Mouse (Mus musculus) colon, adult 2 months (tissue): ENCODE data around the gene Ppp4r4. TPM values are rescaled to one million over a fixed set of nuclear protein-coding genes. Genes with fewer than 3 reads are reported as not detected.

ENCODE experiments used
- polyA plus RNA-seq: library from polyadenylated mRNA; depleted of rRNA; stranded (reverse); fragments of >200 nt; gene quantifications from 2 replicates; pipeline ENCODE4 v1.2.3, GENCODE M21; 2012; rRNA removed

The Ppp4r4 gene
- polyA plus RNA-seq, result 0.09 and 0.19 TPM in 2 replicates

DNA sequence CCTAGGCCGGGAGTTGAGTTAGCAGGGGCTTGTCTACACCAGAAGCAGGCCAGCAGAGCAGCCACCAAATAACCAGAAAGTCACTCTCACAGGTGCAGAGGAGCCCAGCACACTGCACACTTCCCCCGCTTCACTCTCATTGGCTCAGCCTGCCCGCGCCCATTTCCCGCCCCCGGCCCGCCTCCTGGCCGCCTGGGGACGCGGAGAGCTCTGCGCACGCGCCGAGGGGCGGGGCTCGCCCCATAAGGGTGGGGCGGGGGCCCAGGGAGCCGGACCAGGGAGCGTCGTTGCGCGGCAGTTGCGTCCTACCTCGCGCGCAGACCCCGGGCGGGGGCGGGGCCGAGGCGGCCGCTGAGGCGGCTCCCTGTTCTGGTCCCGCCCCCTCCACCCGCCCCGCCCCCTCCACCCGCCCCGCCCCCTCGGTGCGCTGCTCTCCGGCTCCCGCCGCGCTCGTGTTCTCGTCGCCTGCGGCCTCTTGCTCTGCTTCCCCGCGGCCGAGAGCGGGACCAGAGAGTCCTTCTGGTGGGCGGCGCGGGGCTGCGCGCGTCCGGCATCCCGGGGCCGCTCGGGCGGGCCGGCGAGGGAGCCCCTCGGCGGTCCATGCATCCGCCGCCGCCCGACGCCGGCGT, at the start of gene Ppp4r4:
Gene Ppp4r4 (plus strand): TSS at position 264 of the 629 bp plus-strand sequence.

DNA sequence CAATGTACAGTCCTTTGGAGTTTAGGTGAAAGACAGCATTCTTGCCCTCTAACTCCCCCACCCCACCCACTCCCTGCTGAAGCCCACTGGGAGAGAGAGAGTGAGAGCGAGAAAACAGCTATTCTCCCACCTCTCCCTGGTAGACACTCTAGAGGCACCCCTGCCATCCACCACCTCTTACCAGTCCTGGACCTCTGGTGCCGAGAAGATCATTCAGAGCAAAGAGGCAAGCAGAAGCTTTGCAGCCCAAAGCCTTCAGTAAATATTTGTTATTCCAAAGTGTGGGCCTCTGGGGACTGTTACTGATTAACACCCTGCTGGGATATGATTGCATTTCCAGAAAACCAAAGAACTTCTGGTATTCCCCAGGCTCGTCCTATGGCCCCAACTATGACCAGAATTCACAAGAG, 99.1 kb downstream of the Ppp4r4 start, which contains the start of gene Serpina10:
Gene Serpina10 (minus strand): TSS at position 242 of the 410 bp plus-strand sequence.

DNA sequence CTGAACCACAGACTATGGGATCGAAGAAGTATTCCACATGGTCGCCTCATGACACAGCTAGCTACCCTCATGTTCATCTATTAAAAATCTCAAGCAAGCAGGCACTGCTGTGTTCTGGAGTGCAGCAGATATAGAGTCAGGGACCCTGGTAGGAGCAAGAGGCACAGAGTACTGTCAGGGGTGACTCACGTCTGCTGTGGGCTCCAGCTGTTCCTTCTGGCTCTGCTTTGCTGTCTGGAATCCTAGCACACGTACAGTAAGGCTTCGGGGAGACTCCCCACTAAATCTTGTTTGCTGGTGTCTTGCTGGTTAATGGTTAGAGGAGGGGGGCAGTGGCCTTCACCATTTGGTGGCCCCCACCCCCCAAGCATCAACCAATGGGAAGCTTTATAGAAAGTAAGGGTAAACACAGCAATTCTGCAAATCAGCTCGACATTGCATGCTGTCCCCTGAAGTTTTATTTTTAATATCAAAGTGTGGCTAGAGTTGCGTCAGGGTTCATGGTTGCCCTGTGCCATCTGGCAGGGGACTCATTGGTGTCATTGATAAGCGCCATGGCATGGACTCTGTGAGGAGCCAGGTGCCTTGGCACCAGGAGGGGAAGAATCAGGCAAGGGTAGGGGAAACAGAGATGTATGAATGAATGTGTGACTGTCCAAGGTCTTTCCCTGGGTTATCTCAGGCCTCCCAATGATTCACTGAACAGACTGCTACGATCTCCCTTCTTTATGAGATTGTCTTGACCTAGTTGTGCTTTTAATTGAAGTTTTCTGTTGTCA, 125.0 kb downstream of the Ppp4r4 start, which contains the start of gene Serpina6:
Gene Serpina6 (minus strand): TSS at position 365 of the 779 bp plus-strand sequence.

Other genes starting within 250 kb of the Ppp4r4 start
- not detected in 2 replicates for gene Fam181a, start 221.3 kb upstream of the Ppp4r4 start, polyA plus RNA-seq
- 72.2 and 87.2 TPM in 2 replicates for gene Asb2, start 176.3 kb upstream of the Ppp4r4 start, polyA plus RNA-seq
- 1.7 and 2.0 TPM in 2 replicates for gene Otub2, start 143.6 kb upstream of the Ppp4r4 start, polyA plus RNA-seq
- 0.38 and 0.50 TPM in 2 replicates for gene 9330161L09Rik, start 124.5 kb upstream of the Ppp4r4 start, polyA plus RNA-seq
- 19.9 and 27.8 TPM in 2 replicates for gene Ddx24, start 106.5 kb upstream of the Ppp4r4 start, polyA plus RNA-seq
- 150 and 212 TPM in 2 replicates for gene Ifi27, start 98.1 kb upstream of the Ppp4r4 start, polyA plus RNA-seq
- 288 and 311 TPM in 2 replicates for gene Ifi27l2a, start 88.6 kb upstream of the Ppp4r4 start, polyA plus RNA-seq
- gene Ifi27l2b, start 75.1 kb upstream of the Ppp4r4 start, polyA plus RNA-seq, result 123 and 151 TPM in 2 replicates
- 0.07 and 0.13 TPM in 2 replicates for gene Serpina10, start 99.2 kb downstream of the Ppp4r4 start, polyA plus RNA-seq
- not detected in 2 replicates for gene Serpina6, start 124.9 kb downstream of the Ppp4r4 start, polyA plus RNA-seq
- not detected in 2 replicates for gene Serpina16, start 143.9 kb downstream of the Ppp4r4 start, polyA plus RNA-seq
- not detected in 2 replicates for gene Serpina1f, start 163.2 kb downstream of the Ppp4r4 start, polyA plus RNA-seq
- 0.23 TPM in 2 replicates for gene Serpina1d, start 241.3 kb downstream of the Ppp4r4 start, polyA plus RNA-seq